Mouse (Mus musculus) thymus, postnatal 0 days (tissue): ENCODE data around the gene Dock2. TPM values are rescaled to one million over a fixed set of nuclear protein-coding genes. Genes with fewer than 3 reads are reported as not detected.

Experiments used
- DNase-seq: peaks from one replicate; pipeline ENCODE4 v3.0.0-alpha.2; 2015; ENCODE audit warnings: low spot score
- polyA plus RNA-seq: library from polyadenylated mRNA; unstranded; fragments of >200 nt; fragmentation: Nextera tagmentation; extraction: Ambion mirVana; gene quantifications from 2 replicates; pipeline ENCODE4 v1.2.1, GENCODE M21; 2015

Gene Dock2
- polyA plus RNA-seq, 1 experiment from 2014 or later = 56.7 TPM

DNA sequence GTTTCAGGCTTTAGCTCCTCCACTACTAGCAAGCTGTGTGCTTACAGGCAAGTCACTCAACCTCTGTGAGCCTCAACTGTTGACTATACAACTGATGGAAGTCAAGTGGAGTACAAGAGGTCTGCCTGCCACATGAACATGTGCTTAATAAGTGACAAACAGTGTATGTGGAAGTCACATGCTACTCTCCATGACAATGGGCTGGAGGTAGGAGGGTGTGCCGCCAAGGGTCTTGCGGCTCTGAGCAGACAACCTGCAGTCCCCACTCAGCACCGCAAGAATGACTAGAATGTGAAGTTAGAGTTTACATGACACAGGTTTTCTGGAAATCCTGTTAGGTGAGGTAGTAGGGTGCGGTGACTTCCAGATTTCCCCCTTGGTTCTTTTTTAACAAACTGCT, 352.8 kb downstream of the Dock2 start:
- no peak for DNase-seq

DNA sequence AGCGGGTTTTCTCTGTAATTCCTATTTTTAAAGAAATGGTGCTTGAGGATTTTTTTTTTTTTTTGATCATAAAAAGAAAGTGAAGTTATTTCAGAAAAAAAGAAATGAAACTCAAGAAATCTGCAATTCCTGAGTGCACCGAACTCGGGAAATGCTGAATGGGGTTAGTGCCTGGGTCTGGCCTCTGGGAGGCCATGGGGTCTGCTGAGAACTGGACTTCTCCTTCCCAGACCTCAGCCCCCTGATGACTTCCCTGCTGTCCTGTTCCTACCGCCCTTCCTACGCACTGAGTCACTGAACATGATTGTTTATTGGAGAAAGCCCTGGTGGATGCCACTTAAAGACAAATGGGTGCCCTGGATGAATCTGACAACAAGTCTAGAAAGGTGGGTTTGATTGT, 356.5 kb downstream of the Dock2 start:
- DNase-seq = no peak

GRCm38 (mm10) chr11:34424546-34424945, 359.1 kb downstream of the Dock2 start:
- no peak for DNase-seq

DNA sequence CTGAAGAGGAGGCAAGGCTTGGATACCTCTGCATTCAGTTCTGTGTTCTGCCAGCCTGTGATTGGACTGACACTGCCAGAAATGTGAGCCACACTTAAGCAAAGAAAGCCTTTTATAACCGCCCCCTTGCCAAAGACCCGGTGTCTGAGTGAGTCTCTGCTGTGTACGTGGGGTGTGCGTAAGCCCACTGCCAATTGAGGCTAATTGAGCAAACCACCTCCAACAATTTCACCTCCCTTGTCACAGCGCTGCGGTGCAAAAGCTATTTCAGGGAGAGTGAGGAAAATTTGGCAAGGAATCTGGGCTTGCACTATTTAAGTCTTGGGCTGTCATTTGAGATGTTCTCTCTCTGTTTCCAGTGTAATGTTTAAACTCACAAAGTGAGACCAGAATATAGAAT, 362.6 kb downstream of the Dock2 start:
- no peak for DNase-seq

- no peak for DNase-seq
Observed at GRCm38 (mm10) chr11:34416619-34416979, 367.1 kb downstream of the Dock2 start.

DNA sequence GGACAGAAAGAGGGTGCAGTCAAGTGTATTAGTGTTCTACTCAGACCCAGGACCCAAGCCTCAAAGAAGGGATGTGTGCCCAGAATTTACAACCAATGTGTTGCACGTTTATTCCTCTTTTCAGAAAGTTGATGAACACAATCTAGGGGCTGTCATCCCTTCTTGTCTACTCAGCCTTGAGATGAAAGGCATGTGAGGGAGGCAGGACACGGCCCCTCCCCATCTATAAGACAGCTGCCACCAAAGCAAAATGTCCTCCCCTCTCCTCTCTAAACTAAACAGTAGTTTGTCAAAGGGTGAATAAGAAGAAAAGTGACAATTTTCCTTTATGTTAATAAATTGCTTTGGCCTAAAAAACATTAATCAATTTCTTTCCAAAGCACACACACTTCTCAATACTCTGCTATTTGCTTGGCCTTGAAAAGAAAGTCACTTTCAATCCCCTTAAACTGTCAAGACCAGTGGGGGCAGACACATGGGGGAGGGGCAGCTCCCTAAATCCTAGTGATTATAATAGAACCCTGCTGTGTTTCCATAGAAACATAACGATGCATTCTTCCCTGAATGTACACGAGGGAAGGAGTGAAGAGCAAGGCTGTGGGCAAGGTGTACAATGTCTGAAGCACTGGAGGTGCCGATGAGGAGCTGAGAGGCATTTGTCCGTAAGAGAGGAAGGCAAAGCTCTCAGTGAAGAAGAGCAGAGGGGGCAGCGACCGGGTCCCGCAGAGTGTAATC, 367.6 kb downstream of the Dock2 start:
- DNase-seq = no peak

DNA sequence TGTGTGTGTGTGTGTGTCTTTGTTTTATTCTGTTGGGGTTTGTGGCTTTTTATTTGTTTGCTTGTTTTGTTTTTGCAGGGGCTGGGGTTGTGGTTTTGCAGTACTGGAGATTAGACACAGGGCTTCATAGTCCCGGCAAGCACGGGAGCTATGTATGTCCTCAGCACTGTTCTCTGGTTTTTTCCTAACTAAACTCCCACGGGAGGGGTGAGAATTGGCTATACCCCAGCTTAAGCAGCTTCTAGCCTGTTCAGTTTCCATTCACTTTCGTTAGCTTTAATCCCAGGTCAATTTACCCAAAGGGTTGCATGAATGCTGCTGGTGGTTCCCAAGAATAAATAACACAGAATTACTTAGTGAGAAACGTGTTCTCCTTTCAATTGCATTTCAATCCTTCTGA, 376.8 kb downstream of the Dock2 start:
- no peak for DNase-seq

DNA sequence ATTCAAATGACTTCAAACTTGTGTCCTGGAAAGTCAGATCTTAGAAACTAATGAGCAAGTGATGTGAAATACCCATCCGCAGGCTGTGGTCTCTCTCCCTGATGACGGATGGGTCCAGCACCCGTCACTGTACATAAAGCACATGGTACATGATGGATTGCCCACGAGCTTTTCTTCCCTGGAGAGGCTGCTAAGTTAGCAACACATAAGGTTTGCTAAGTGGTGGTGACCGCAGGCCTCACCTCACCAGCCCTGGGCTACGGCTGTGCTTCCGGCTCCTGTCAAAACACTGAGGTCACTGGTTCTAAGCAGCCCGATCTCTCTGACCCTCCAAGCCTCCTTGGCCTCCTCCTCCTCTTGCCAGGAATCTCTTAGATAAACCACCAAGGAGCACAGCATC, 377.4 kb downstream of the Dock2 start:
- no peak for DNase-seq

DNA sequence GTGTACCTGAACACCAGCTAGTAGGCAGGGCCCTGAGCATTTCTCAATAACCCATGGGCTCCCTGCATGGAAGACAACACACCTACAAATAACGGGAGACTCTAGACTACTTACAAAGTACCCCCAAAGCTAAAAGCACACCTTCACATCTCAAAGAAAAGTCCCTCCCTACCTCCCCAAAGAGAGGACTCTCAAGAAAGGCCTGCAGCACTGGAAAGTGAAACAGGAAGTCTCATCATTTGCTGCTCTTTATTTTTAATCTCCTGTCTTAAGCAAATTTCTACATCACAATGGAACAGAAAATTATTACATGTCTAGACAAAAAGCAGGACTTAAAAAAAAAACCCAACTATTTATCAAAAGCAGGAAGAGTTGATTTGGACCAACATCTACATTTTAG, 378.4 kb downstream of the Dock2 start:
- DNase-seq = no peak

- DNase-seq = no peak
Observed at GRCm38 (mm10) chr11:34401343-34401742, 382.3 kb downstream of the Dock2 start.

GRCm38 (mm10) chr11:34398555-34398954, 385.1 kb downstream of the Dock2 start:
- peak; percentile 13 for DNase-seq

DNA sequence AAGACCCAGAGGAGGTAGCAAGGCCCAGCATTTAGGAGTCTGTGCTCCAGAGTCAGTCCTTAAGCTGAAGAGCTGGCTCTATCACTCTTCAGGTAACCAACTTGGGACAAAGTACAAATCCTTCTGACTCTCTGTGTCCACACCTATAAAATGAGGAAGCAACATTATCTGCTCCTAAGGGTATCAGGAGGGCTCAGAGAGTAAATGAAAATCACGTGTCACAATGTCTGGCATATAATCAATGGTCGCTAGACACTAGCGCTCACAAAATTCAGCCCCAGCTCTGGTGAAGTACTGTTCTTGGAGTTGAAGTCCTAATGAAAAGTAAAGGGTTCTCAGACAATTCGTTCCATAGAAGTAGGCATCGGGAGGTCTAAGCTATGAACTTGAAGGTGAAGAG, 386.0 kb downstream of the Dock2 start:
- DNase-seq = no peak

DNA sequence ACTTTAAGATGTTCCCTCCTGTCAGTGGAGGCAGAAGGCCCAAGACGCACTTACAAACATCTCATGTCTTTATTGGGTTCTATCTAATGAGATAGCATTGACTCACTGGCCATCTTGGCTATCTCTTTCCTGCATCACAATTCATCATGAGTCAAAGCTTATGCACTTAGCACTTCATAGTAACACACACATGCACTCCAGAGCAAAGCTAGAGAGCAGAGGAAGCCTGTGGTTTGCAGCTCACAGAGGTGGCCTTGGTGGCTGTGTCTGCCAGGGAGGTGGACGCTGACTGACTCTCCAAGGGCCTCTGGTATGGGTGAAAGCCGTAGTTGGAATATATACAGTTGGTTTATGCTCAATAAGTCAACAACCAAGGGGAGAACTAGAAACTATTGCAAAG, 387.9 kb downstream of the Dock2 start:
- no peak for DNase-seq

GRCm38 (mm10) chr11:34392105-34392504, 391.6 kb downstream of the Dock2 start:
- no peak for DNase-seq

- DNase-seq = no peak
Observed at GRCm38 (mm10) chr11:34389261-34390116, 394.2 kb downstream of the Dock2 start.

- no peak for DNase-seq
Observed at GRCm38 (mm10) chr11:34385001-34385688, 398.5 kb downstream of the Dock2 start.

DNA sequence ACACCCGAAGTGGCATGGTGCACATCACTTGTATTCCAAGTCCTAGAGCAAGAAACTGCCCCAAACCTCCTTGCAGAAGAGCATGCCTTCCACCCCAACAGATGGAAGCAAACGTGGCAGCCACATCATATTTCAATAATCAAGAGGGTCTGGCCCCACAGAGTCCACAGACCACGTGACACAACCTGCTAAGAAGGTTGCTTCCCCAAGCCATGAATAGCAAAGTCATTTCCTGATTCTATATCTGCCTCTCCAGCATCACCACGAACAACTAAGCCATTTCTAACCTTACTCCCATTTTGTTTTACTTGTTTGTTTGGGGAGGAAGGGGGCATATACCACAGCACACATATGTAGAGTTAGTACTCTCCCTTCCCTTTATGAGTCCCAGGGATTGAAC, 399.5 kb downstream of the Dock2 start:
- no peak for DNase-seq

DNA sequence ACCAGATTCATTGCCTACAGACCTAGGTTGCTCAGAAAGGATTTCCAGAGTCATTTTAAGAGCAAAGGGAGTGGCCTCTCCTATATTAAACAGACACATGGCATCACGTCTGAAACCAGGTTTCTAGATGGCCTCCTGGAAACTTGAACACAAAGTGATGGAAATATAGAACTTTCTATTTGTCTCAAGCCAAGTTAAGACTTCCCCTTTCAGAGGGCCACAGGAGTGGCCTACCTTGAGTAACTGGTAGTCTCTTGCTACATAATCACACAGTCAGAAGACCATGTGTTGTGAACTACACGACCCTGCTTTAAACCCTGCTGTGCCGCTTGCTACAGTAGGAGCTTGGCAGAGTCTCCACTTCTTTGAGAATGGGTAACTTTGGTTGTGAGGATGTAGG, 400.2 kb downstream of the Dock2 start:
- DNase-seq = no peak

GRCm38 (mm10) chr11:34377649-34378048, 406.0 kb downstream of the Dock2 start:
- no peak for DNase-seq

- no peak for DNase-seq
Observed at GRCm38 (mm10) chr11:34375557-34375956, 408.1 kb downstream of the Dock2 start.

GRCm38 (mm10) chr11:34372224-34372623, 411.5 kb downstream of the Dock2 start:
- no peak for DNase-seq

DNA sequence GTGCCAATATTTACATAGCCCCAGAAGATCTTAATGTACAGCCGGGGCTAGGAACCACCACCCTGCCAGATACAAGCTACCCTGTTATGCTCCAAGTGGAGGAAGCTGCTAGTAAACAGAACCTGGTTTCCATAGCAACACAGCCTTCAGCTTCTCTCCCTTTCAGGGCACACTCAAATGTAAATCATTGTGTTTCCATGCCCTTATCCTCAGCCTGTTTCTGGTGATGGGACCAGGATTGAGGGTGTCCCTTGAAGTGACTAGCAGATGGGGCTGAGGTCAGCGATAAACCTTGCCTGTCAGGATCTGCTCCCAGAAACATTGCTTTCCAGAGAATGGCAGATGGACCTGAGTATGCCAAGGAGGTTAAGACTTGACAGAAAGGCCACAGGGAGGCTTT, 427.6 kb downstream of the Dock2 start:
- DNase-seq = no peak
